Mouse (Mus musculus) embryonic facial prominence, embryonic 13.5 days (tissue): Measurements from ENCODE around the gene Mrps18a. TPM values are rescaled to one million over a fixed set of nuclear protein-coding genes. Genes with fewer than 3 reads are reported as not detected.

ENCODE experiments used
- ATAC-seq: fragments of 200-750 bp; cut with Nextera tagmentation; 2 replicates; pipeline ENCODE4 v1.8.0; 2017; ENCODE audit warnings: low read depth; ENCODE audit not compliant: insufficient number of reproducible peaks, insufficient read depth, low FRiP score, low TSS enrichment
- H3K27ac ChIP-seq: fragments of 300-500 bp; sonication (generic); 2 replicates; pipeline ENCODE4 v1.5.1; 2015; ENCODE audit warnings: moderate library complexity, mild to moderate bottlenecking, inconsistent platforms
- H3K27me3 ChIP-seq: fragments of 300-500 bp; sonication (generic); 2 replicates; pipeline ENCODE4 v1.6.1; 2015; ENCODE audit warnings: mild to moderate bottlenecking, inconsistent platforms
- H3K36me3 ChIP-seq: fragments of 300-500 bp; sonication (generic); 2 replicates; pipeline ENCODE4 v1.6.1; 2015; ENCODE audit warnings: mild to moderate bottlenecking, inconsistent platforms
- H3K4me1 ChIP-seq: fragments of 300-500 bp; sonication (generic); 2 replicates; pipeline ENCODE4 v1.6.1; 2015; ENCODE audit warnings: inconsistent platforms
- H3K4me2 ChIP-seq: fragments of 300-500 bp; sonication (generic); 2 replicates; pipeline ENCODE4 v1.6.1; 2015; ENCODE audit warnings: moderate library complexity, mild to moderate bottlenecking, inconsistent platforms
- H3K4me3 ChIP-seq: fragments of 300-500 bp; sonication (generic); 2 replicates; pipeline ENCODE4 v1.5.1; 2015; ENCODE audit warnings: mild to moderate bottlenecking, inconsistent platforms
- H3K9ac ChIP-seq: fragments of 300-500 bp; sonication (generic); 2 replicates; pipeline ENCODE4 v1.6.1; 2015; ENCODE audit warnings: mild to moderate bottlenecking, inconsistent platforms
- H3K9me3 ChIP-seq: fragments of 300-500 bp; sonication (generic); 2 replicates; pipeline ENCODE4 v1.6.1; 2016; ENCODE audit warnings: inconsistent platforms
- WGBS: fragments of 180-500 bp; shearing (Covaris S2); methylation state at CpG from one replicate; pipeline ENCODE4 v1.1.7; 2015; ENCODE audit warnings: mixed read lengths; 5-methylcytosine and 5-hydroxymethylcytosine counted together
- polyA plus RNA-seq: library from polyadenylated mRNA; unstranded; fragments of >200 nt; fragmentation: Nextera tagmentation; extraction: Ambion mirVana; gene quantifications from 2 replicates; pipeline ENCODE4 v1.2.1, GENCODE M21; 2015

Mrps18a gene
- polyA plus RNA-seq, 1 experiment from 2014 or later: 152 TPM

GRCm38 (mm10) chr17:46164301-46164700 is 53.5 kb downstream of the Mrps18a start:
- Histone ChIP-seq H3K4me2 (no peak overlapping the region), H3K4me1 (peaks cover 23% of the 10 kb centered on the region), H3K4me3 (no peak overlapping the region), H3K27me3 (no peaks in the 10 kb centered on the region), H3K27ac (no peak overlapping the region), H3K9ac (no peak overlapping the region), H3K36me3 (peaks cover 62% of the 10 kb centered on the region), H3K9me3 (no peaks in the 10 kb centered on the region)
- WGBS: 92% methylated on average over 8 of the region's 8 CpGs
- no peak for ATAC-seq

- no peak for ATAC-seq
- WGBS: 95% methylated on average over 10 of the region's 10 CpGs
Measured at GRCm38 (mm10) chr17:46164791-46165190, 54.0 kb downstream of the Mrps18a start.

GRCm38 (mm10) chr17:46165460-46165859 is 54.7 kb downstream of the Mrps18a start:
- Histone ChIP-seq H3K4me3 (no peak overlapping the region), H3K4me2 (no peak overlapping the region), H3K9ac (no peak overlapping the region), H3K36me3 (peaks cover 73% of the 10 kb centered on the region), H3K27me3 (no peaks in the 10 kb centered on the region), H3K27ac (no peak overlapping the region), H3K4me1 (peaks cover 19% of the 10 kb centered on the region), H3K9me3 (no peaks in the 10 kb centered on the region)
- ATAC-seq: no peak
- WGBS: 86% methylated on average over 12 of the region's 12 CpGs

More at GRCm38 (mm10) chr17:46164791-46165190, 54.0 kb downstream of the Mrps18a start:
- peaks cover 19% of the 10 kb centered on the region for H3K4me1 ChIP-seq
- H3K9ac ChIP-seq: no peak overlapping the region
- no peaks in the 10 kb centered on the region for H3K27me3 ChIP-seq
- H3K27ac ChIP-seq: no peak overlapping the region
- H3K4me3 ChIP-seq: no peak overlapping the region
- peaks cover 67% of the 10 kb centered on the region for H3K36me3 ChIP-seq
- no peaks in the 10 kb centered on the region for H3K9me3 ChIP-seq
- H3K4me2 ChIP-seq: no peak overlapping the region

- Histone ChIP-seq H3K27ac (no peak overlapping the region), H3K9ac (no peak overlapping the region), H3K4me1 (peaks cover 19% of the 10 kb centered on the region), H3K9me3 (no peaks in the 10 kb centered on the region), H3K27me3 (no peaks in the 10 kb centered on the region), H3K4me3 (no peak overlapping the region), H3K4me2 (no peak overlapping the region), H3K36me3 (peaks cover 81% of the 10 kb centered on the region)
- no peak for ATAC-seq
- WGBS: 86% methylated on average over 5 of the region's 5 CpGs
Measured at GRCm38 (mm10) chr17:46166270-46166669, 55.5 kb downstream of the Mrps18a start.

GRCm38 (mm10) chr17:46167014-46167413 is 56.2 kb downstream of the Mrps18a start:
- ATAC-seq: no peak
- Histone ChIP-seq H3K36me3 (peaks cover 86% of the 10 kb centered on the region), H3K27ac (no peak overlapping the region), H3K27me3 (no peaks in the 10 kb centered on the region), H3K9me3 (no peaks in the 10 kb centered on the region), H3K4me2 (no peak overlapping the region), H3K4me1 (peaks cover 13% of the 10 kb centered on the region), H3K9ac (no peak overlapping the region), H3K4me3 (no peak overlapping the region)
- WGBS: 85% methylated on average over 11 of the region's 11 CpGs

DNA sequence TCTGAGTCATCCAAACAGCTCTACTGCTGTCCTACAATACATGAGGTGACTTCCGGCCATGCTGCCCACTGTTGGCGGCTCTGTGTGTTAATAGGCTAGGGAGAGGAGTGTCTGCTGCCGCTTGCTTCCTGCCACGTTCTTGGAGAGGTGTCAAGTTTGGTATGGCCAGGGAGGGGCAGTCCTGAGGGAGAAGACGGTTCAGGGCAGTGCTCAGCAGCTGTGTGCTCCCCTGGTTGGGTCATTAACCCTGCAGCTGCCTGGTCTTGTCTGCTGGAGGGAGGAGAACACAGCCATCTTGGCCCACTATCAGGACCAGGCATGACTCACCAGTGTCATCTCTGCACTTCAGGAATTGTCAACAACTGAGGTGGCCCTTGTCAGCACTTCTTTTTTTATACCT is 57.5 kb downstream of the Mrps18a start:
- 52% methylated on average over 5 of the region's 5 CpGs for WGBS
- Histone ChIP-seq H3K9ac (no peak overlapping the region), H3K36me3 (peaks cover 97% of the 10 kb centered on the region), H3K4me1 (0 out of 2 replicates have a peak, but pooled peaks cover under 1% of the 10 kb centered on the region), H3K27me3 (no peaks in the 10 kb centered on the region), H3K4me2 (no peak overlapping the region), H3K27ac (no peak overlapping the region), H3K9me3 (no peaks in the 10 kb centered on the region), H3K4me3 (no peak overlapping the region)
- no peak for ATAC-seq

- H3K9ac ChIP-seq: no peak overlapping the region
- no peak overlapping the region for H3K4me3 ChIP-seq
- H3K4me1 ChIP-seq: no peaks in the 10 kb centered on the region
- no peak overlapping the region for H3K27ac ChIP-seq
- no peaks in the 10 kb centered on the region for H3K9me3 ChIP-seq
- peaks cover 94% of the 10 kb centered on the region for H3K36me3 ChIP-seq
- ATAC-seq: no peak
- no peak overlapping the region for H3K4me2 ChIP-seq
- H3K27me3 ChIP-seq: no peaks in the 10 kb centered on the region
- WGBS: 89% methylated on average over 5 of the region's 5 CpGs
Measured at GRCm38 (mm10) chr17:46168768-46169167, 58.0 kb downstream of the Mrps18a start.

DNA sequence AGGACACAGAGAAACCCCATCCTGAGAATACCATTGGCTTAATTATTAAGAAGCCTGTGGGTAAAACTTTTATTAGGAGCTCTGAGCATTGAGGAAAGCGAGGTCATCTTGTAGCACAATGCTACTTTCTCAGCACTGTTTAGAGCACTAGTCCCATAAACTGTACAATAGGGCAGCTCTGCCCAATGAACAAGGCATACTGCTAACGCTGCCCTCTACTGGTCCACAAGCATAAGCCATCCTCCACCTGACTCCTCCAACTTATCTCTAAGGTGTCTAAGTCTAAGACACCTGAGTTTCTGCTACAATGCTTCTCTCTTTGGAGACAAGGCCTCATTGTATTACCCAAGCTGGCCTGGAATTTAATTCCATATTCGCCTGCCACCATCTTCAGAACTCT is 59.8 kb downstream of the Mrps18a start:
- H3K9ac ChIP-seq: no peak overlapping the region
- H3K27me3 ChIP-seq: no peaks in the 10 kb centered on the region
- H3K4me2 ChIP-seq: no peak overlapping the region
- no peak overlapping the region for H3K27ac ChIP-seq
- 70% methylated on average over 3 of the region's 3 CpGs for WGBS
- no peak overlapping the region for H3K4me3 ChIP-seq
- peaks cover 80% of the 10 kb centered on the region for H3K36me3 ChIP-seq
- H3K4me1 ChIP-seq: no peaks in the 10 kb centered on the region
- no peaks in the 10 kb centered on the region for H3K9me3 ChIP-seq
- ATAC-seq: no peak

Other genes starting within 250 kb of the Mrps18a start
- 5.5 and 7.0 TPM in 2 replicates for gene Vegfa, start 78.6 kb upstream of the Mrps18a start, polyA plus RNA-seq
- 10.6 and 11.7 TPM in 2 replicates for gene Rsph9, start 33.2 kb downstream of the Mrps18a start, polyA plus RNA-seq
- gene Mad2l1bp, start 42.6 kb downstream of the Mrps18a start, polyA plus RNA-seq: 32.7 and 36.9 TPM in 2 replicates
- gene Gtpbp2, start 50.0 kb downstream of the Mrps18a start, polyA plus RNA-seq: 45.4 and 49.0 TPM in 2 replicates
- 20.4 and 24.4 TPM in 2 replicates for gene Polh, start 91.7 kb downstream of the Mrps18a start, polyA plus RNA-seq
- gene Xpo5, start 91.8 kb downstream of the Mrps18a start, polyA plus RNA-seq: 43.6 and 43.8 TPM in 2 replicates
- gene Polr1c, start 137.1 kb downstream of the Mrps18a start, polyA plus RNA-seq: 103 and 104 TPM in 2 replicates
- 82.8 and 95.7 TPM in 2 replicates for gene Yipf3, start 137.1 kb downstream of the Mrps18a start, polyA plus RNA-seq
- gene Lrrc73, start 142.5 kb downstream of the Mrps18a start, polyA plus RNA-seq: 1.4 and 1.9 TPM in 2 replicates
- 55.6 and 57.9 TPM in 2 replicates for gene Tjap1, start 172.0 kb downstream of the Mrps18a start, polyA plus RNA-seq
- gene Dlk2, start 186.4 kb downstream of the Mrps18a start, polyA plus RNA-seq: 7.8 and 8.6 TPM in 2 replicates
- 6.1 and 6.3 TPM in 2 replicates for gene Abcc10, start 217.4 kb downstream of the Mrps18a start, polyA plus RNA-seq